ENCODE assay signal across 20 mouse cellular contexts in genomic region chr2:6695353-6695951, GRCm38 (mm10).
A peak's percentile ranks its signal among the peaks of the same experiment; 100 is the strongest.
DNase-seq lines count a peak whose midpoint lies in the region; ATAC-seq and TF ChIP-seq lines count a peak whose summit lies in the region.
"Had no signal": no experiment of that assay in that cellular context is flagged by ENCODE, and none has a peak within 500 bp of the region (broad histone marks: within the 10 kb centered on the region; RNA-seq: fewer than 3 reads in every experiment).

No protein-coding gene starts in this region.

- H3K27ac ChIP-seq in forebrain, embryonic 16.5 days (ENCODE audit: low read length), result no peak overlapping the region
- H3K27ac ChIP-seq in forebrain, embryonic 10.5 days, result no peak overlapping the region
- peak overlapping the region; percentile 55 for H3K27ac ChIP-seq in heart, postnatal 0 days (ENCODE audit: low read depth)
- H3K27ac ChIP-seq: embryonic facial prominence, embryonic 15.5 days; forebrain, embryonic 13.5 days; hindbrain, postnatal 0 days; layer of hippocampus, adult 2 months; limb, embryonic 12.5 days; liver, embryonic 15.5 days; midbrain, embryonic 15.5 days; stomach, postnatal 0 days had no signal

- no peaks in the 10 kb centered on the region for H3K36me3 ChIP-seq in forebrain, embryonic 16.5 days (ENCODE audit: control insufficient read depth, insufficient read depth)
- H3K36me3 ChIP-seq in forebrain, embryonic 10.5 days (replicated peaks), result no peaks in the 10 kb centered on the region
- H3K36me3 ChIP-seq in heart, postnatal 0 days (replicated peaks; ENCODE audit: control insufficient read depth, insufficient read depth, low read length), result no peaks in the 10 kb centered on the region
- H3K36me3 ChIP-seq: embryonic facial prominence, embryonic 15.5 days; limb, embryonic 12.5 days; liver, embryonic 15.5 days; midbrain, embryonic 15.5 days had no signal

- 76% methylated on average over 4 of the region's 4 CpGs for WGBS in forebrain, embryonic 16.5 days
- WGBS in forebrain, embryonic 10.5 days, result 80% methylated on average over 4 of the region's 4 CpGs
- 40% methylated on average over 4 of the region's 4 CpGs for WGBS in heart, postnatal 0 days

- ATAC-seq in forebrain, embryonic 16.5 days, result 0 out of 2 replicates have a peak, but pooled peaks have one; percentile 37
- peak; percentile 70; the same call in 1 of the 2 replicates for ATAC-seq in heart, postnatal 0 days (ENCODE audit: insufficient read depth, low read depth)
- ATAC-seq in activated CD4-positive, CD25-positive, alpha-beta regulatory T cell, adult 4 months, result peak; percentile 60
- peak; percentile 72 for ATAC-seq in megakaryocyte-erythroid progenitor cell, adult 5-6 weeks (replicated peaks; ENCODE audit: low FRiP score, low TSS enrichment, poor library complexity, severe bottlenecking)
- ATAC-seq: forebrain, embryonic 13.5 days; hindbrain, postnatal 0 days; midbrain, embryonic 15.5 days had no signal

- H3K4me1 ChIP-seq in forebrain, embryonic 16.5 days (replicated peaks; ENCODE audit: control insufficient read depth, insufficient read depth, low read length), result peaks cover 6% of the 10 kb centered on the region
- H3K4me1 ChIP-seq in forebrain, embryonic 10.5 days, result no peaks in the 10 kb centered on the region; the same call in 1 of the 2 replicates
- H3K4me1 ChIP-seq in heart, postnatal 0 days (ENCODE audit: control insufficient read depth, insufficient read depth), result peaks cover 20% of the 10 kb centered on the region
- H3K4me1 ChIP-seq: embryonic facial prominence, embryonic 15.5 days; forebrain, embryonic 13.5 days; limb, embryonic 12.5 days; liver, embryonic 15.5 days had no signal

- intact Hi-C loops in heart, postnatal 25 days (cut with DNase I), result no loop called here

- H3K4me2 ChIP-seq in forebrain, embryonic 16.5 days (ENCODE audit: low read length), result no peak overlapping the region
- H3K4me2 ChIP-seq in heart, postnatal 0 days (ENCODE audit: low read depth, low read length), result peak overlapping the region; percentile 28; the same call in 1 of the 2 replicates
- H3K4me2 ChIP-seq: embryonic facial prominence, embryonic 15.5 days; forebrain, embryonic 13.5 days; limb, embryonic 12.5 days; liver, embryonic 15.5 days; midbrain, embryonic 15.5 days had no signal

- H3K27me3 ChIP-seq in forebrain, embryonic 16.5 days (replicated peaks; ENCODE audit: control insufficient read depth, insufficient read depth, low read length), result no peaks in the 10 kb centered on the region
- H3K27me3 ChIP-seq in forebrain, embryonic 10.5 days (ENCODE audit: poor library complexity, severe bottlenecking), result no peaks in the 10 kb centered on the region
- H3K27me3 ChIP-seq in heart, postnatal 0 days (ENCODE audit: control insufficient read depth, insufficient read depth, low read length), result no peaks in the 10 kb centered on the region
- H3K27me3 ChIP-seq: embryonic facial prominence, embryonic 15.5 days; forebrain, embryonic 13.5 days; limb, embryonic 12.5 days; liver, embryonic 15.5 days; midbrain, embryonic 15.5 days had no signal

- no peak for DNase-seq in forebrain, embryonic 10.5 days (ENCODE audit: extremely low spot score, low spot score)
- DNase-seq in heart, postnatal 0 days (ENCODE audit: low spot score), result peak; percentile 30
- no peak for DNase-seq in heart, postnatal 25 days (ENCODE audit: low spot score)
- DNase-seq in adrenal gland, adult 2 months, result no peak
- no peak for DNase-seq in layer of hippocampus, adult 9-11 months
- DNase-seq: heart, postnatal 14 days; lung, postnatal 36 days; right cerebral cortex, postnatal 14 days; thymus, postnatal 14 days had no signal

- no peak overlapping the region for H3K4me3 ChIP-seq in forebrain, embryonic 16.5 days (replicated peaks; ENCODE audit: low read length)
- no peak overlapping the region for H3K4me3 ChIP-seq in forebrain, embryonic 10.5 days
- no peak overlapping the region for H3K4me3 ChIP-seq in heart, postnatal 0 days (ENCODE audit: low read depth, low read length)
- H3K4me3 ChIP-seq: embryonic facial prominence, embryonic 15.5 days; forebrain, embryonic 13.5 days; layer of hippocampus, adult 2 months; limb, embryonic 12.5 days; liver, embryonic 15.5 days; midbrain, embryonic 15.5 days had no signal

- TF ChIP-seq EP300 in heart, postnatal 0 days (IDR thresholded peaks at IDR 0.05; ENCODE audit: low read depth), result no peak

- no peak for TF ChIP-seq CTCF in heart, postnatal 0 days (IDR thresholded peaks at IDR 0.05; ENCODE audit: low read depth)

- H3K9me3 ChIP-seq in forebrain, embryonic 16.5 days (ENCODE audit: control insufficient read depth, low read length), result no peaks in the 10 kb centered on the region
- H3K9me3 ChIP-seq in forebrain, embryonic 10.5 days, result no peaks in the 10 kb centered on the region
- no peaks in the 10 kb centered on the region for H3K9me3 ChIP-seq in heart, postnatal 0 days (replicated peaks; ENCODE audit: control insufficient read depth, low read length)
- H3K9me3 ChIP-seq: embryonic facial prominence, embryonic 15.5 days; forebrain, embryonic 13.5 days; limb, embryonic 12.5 days; liver, embryonic 15.5 days; midbrain, embryonic 15.5 days had no signal

- H3K9ac ChIP-seq in forebrain, embryonic 16.5 days (replicated peaks; ENCODE audit: low read depth, low read length), result no peak overlapping the region
- no peak overlapping the region for H3K9ac ChIP-seq in heart, postnatal 0 days (replicated peaks; ENCODE audit: low read depth, low read length)
- H3K9ac ChIP-seq: embryonic facial prominence, embryonic 15.5 days; forebrain, embryonic 13.5 days; limb, embryonic 12.5 days; liver, embryonic 15.5 days; midbrain, embryonic 15.5 days had no signal
